Mouse (Mus musculus) small intestine, adult 2 months (tissue): ENCODE data around the gene Sgk1. TPM values are rescaled to one million over a fixed set of nuclear protein-coding genes. Genes with fewer than 3 reads are reported as not detected.
A peak's percentile ranks its signal among the peaks of the same experiment; 100 is the strongest.
"Not testable (repeated sequence)": the region's sequence is repeated elsewhere in the genome, so short reads cannot be mapped to it uniquely, and the experiment has no call there.

Source experiments
- H3K27ac ChIP-seq: fragments of 200-500 bp; 2 replicates; pipeline ENCODE4 v1.5.1; 2012; ENCODE audit warnings: low read depth, low read length, control low read depth, inconsistent platforms; ENCODE audit not compliant: insufficient read depth
- H3K27me3 ChIP-seq: fragments of 200-500 bp; 2 replicates; pipeline ENCODE4 v1.6.1; 2012; ENCODE audit warnings: mild to moderate bottlenecking, moderate library complexity, low read length, inconsistent platforms; ENCODE audit not compliant: control insufficient read depth, insufficient read depth
- H3K36me3 ChIP-seq: fragments of 200-500 bp; 2 replicates; pipeline ENCODE4 v1.6.1; 2012; ENCODE audit warnings: mild to moderate bottlenecking, low read length, control low read depth, inconsistent platforms; ENCODE audit not compliant: control insufficient read depth, insufficient read depth
- H3K4me1 ChIP-seq: fragments of 200-500 bp; 2 replicates; pipeline ENCODE4 v1.6.1; 2012; ENCODE audit warnings: low read length, inconsistent platforms, mixed read lengths; ENCODE audit not compliant: control insufficient read depth, insufficient read depth, insufficient read length
- H3K4me3 ChIP-seq: fragments of 200-500 bp; 2 replicates; pipeline ENCODE4 v1.5.1; 2012; ENCODE audit warnings: low read depth, mild to moderate bottlenecking, control low read depth, inconsistent platforms, low read length, moderate library complexity
- CTCF ChIP-seq: fragments of 200-500 bp; IDR thresholded peaks from 2 replicates; pipeline ENCODE4 v1.5.1; 2012; ENCODE audit warnings: low read depth, mild to moderate bottlenecking, control low read depth, inconsistent platforms, low read length, moderate library complexity, mixed read lengths; ENCODE audit not compliant: insufficient replicate concordance, insufficient read length; ENCODE audit errors: extremely low read depth
- POLR2A ChIP-seq: fragments of 200-500 bp; IDR thresholded peaks from 2 replicates; pipeline ENCODE4 v1.6.1; 2012; ENCODE audit warnings: low read depth, mild to moderate bottlenecking, control low read depth, inconsistent platforms, low read length, moderate library complexity
- WGBS: fragments of 180-500 bp; shearing (Covaris S2); methylation state at CpG from one replicate; pipeline ENCODE4 v1.1.7; 2018; 5-methylcytosine and 5-hydroxymethylcytosine counted together
- polyA plus RNA-seq: library from polyadenylated mRNA; depleted of rRNA; stranded (reverse); fragments of >200 nt; gene quantifications from 2 replicates; pipeline ENCODE4 v1.2.3, GENCODE M21; 2012; rRNA removed

The Sgk1 gene
- polyA plus RNA-seq, 1 experiment = 44.9 TPM

DNA sequence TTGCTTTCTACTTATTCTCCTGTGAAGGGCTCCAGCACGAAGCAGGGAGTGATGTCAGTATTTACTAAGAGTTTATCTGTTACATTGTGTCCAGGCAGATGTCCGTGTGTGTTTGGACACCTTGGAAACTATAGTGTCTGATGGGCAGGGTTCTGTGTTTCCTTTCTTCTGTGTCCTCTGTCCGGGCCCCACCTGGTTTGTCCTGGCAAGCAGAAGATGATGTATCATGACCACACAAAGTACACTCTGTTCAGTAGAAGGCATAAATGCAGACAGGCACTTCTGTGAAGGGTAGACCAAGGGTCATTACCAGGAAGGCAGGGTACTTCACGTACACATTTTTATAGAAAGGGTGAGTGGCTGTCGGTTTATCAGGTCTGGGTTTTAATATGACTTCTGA lies 122.8 kb downstream of the Sgk1 start:
- Histone ChIP-seq H3K27me3 (no peaks in the 10 kb centered on the region), H3K4me3 (no peak overlapping the region), H3K27ac (no peak overlapping the region), H3K36me3 (no peaks in the 10 kb centered on the region), H3K4me1 (no peaks in the 10 kb centered on the region)
- TF ChIP-seq CTCF (no peak), POLR2A (no peak)
- WGBS = 53% methylated on average over 5 of the region's 5 CpGs

GRCm38 (mm10) chr10:22007160-22007801 lies 125.3 kb downstream of the Sgk1 start:
- 68% methylated on average over 10 of the region's 10 CpGs for WGBS
- Histone ChIP-seq H3K4me1 (no peaks in the 10 kb centered on the region), H3K27ac (no peak overlapping the region), H3K27me3 (no peaks in the 10 kb centered on the region), H3K4me3 (no peak overlapping the region), H3K36me3 (no peaks in the 10 kb centered on the region)
- no peak for TF ChIP-seq CTCF
- TF ChIP-seq POLR2A = no peak

DNA sequence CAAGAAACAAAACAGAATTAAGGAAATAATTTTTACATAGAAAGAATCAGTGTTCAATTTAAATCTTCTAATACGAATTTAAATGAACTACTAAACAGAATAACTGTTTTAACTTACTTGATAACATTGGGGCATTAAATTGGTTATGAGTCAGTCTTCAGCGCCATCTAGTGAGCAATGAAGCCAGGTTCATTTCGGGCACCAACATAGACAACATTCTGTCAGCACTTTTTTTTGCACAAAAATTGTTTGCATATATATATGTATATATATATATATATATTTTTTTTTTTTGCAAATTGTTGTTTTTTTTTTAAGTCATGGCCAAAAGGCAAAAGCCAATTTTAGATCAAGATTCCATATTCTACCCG lies 125.8 kb downstream of the Sgk1 start:
- WGBS = 24% methylated on average over 4 of the region's 4 CpGs

DNA sequence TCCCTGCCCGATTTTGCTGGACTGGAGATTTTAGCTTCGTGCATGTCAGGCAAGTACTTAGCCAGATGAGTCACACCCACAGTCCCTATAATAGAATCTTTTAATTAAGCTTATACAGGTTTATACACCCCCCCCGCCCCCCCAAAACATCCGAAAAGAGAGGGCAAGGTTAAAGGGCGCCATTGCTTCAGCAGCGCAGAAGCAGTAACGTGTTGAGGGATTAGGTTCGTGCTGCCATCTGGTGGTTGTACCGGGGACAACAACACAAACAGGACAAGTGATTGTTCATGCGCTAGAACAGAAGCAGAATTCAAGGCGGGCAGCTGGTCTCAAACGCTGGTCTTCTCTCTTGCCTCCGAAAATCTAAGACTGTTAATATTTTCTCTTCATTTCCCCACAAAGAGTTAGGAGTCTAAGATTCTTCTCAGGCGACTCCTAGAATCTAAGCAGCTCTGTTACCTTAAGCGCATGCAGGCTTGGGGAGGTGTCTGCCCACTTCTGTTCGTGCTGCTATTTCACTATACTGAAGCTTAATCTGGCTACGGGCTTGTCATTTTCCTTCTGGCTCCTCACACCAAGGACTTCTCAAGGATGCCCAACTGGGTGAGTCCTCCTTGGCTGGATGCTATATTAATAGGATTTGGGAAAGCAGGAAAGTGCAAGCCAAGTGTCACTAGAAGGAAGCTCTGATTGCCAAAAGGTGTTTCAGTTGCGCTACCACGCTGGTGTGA lies 128.3 kb downstream of the Sgk1 start:
- H3K36me3 ChIP-seq = no peaks in the 10 kb centered on the region
- WGBS = 30% methylated on average over 19 of the region's 19 CpGs

More for the DNA sequence above, 125.8 kb downstream of the Sgk1 start:
- H3K4me1 ChIP-seq = no peaks in the 10 kb centered on the region
- H3K27ac ChIP-seq = no peak overlapping the region
- TF ChIP-seq CTCF (no peak), POLR2A (no peak)
- no peaks in the 10 kb centered on the region for H3K36me3 ChIP-seq
- no peak overlapping the region for H3K4me3 ChIP-seq
- H3K27me3 ChIP-seq = no peaks in the 10 kb centered on the region

DNA sequence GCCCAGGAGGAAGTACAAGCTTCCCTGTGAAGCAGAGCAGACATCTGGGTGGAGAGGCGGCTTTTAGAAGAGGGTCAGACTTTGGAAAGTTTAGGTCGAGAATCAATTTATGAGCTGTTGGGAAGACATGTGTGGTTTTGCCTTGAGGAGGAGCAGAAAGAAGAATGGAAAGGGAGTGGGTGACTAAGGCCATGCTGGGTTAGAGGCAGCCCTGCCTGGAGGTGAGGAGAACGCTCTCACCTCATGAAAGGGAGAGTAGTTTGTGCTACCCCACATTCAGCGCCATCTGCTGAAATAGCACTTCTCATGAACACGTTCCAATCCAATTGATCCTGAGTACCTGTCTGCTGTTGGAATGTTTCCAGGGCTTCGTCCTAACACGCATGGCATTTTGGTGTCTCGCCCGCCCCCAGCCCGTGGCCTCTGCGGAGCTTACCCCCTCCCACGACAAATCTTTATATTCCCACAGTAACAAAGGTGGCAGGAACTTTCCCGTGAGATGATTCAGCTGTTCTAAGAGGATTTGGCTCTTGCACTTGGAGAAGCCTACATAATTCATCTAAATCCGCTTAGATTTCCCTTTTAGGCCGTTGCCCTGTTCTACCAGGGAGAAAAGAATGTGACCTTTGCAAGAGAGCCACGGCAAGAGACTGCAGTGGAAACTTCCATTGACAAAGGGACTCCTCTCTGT lies 135.6 kb downstream of the Sgk1 start:
- 69% methylated on average over 16 of the region's 16 CpGs for WGBS

More for the DNA sequence above, 128.3 kb downstream of the Sgk1 start:
- TF ChIP-seq CTCF (peak; percentile 72; the same call in 1 of the 2 replicates), POLR2A (no peak)
- no peaks in the 10 kb centered on the region for H3K4me1 ChIP-seq
- H3K27ac ChIP-seq = no peak overlapping the region
- no peak overlapping the region for H3K4me3 ChIP-seq
- H3K27me3 ChIP-seq = no peaks in the 10 kb centered on the region

DNA sequence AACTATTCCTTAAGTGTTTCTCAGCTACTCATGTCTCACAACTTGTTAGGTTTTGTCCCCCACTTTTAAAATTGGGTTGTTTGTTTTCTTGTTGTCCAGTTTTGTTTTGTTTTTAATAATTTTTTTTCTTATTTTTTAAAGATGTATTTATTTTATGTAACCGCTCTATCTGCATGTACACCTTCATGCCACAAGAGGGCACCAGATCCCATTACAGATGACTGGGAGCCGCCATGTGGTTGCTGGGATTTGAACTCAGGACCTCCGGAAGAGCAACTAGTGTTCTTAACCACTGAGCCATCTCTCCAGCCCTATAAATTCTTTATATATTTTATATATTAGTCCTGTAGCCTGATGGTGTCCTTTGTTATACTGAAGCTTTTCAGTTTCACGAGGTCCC lies 136.6 kb downstream of the Sgk1 start:
- Histone ChIP-seq H3K36me3 (no peaks in the 10 kb centered on the region), H3K4me3 (no peak overlapping the region), H3K27ac (no peak overlapping the region), H3K4me1 (no peaks in the 10 kb centered on the region), H3K27me3 (no peaks in the 10 kb centered on the region)
- 95% methylated on average over 4 of the region's 4 CpGs for WGBS
- TF ChIP-seq CTCF (0 out of 2 replicates have a peak, but pooled peaks have one; percentile 22), POLR2A (no peak)

More for the DNA sequence above, 135.6 kb downstream of the Sgk1 start:
- TF ChIP-seq CTCF (no peak), POLR2A (no peak)
- Histone ChIP-seq H3K27ac (no peak overlapping the region), H3K36me3 (no peaks in the 10 kb centered on the region), H3K27me3 (no peaks in the 10 kb centered on the region), H3K4me3 (no peak overlapping the region), H3K4me1 (no peaks in the 10 kb centered on the region)

- Histone ChIP-seq H3K4me1 (no peaks in the 10 kb centered on the region), H3K27me3 (no peaks in the 10 kb centered on the region; the same call in 1 of the 2 replicates), H3K27ac (no peak overlapping the region), H3K36me3 (no peaks in the 10 kb centered on the region), H3K4me3 (no peak overlapping the region)
- TF ChIP-seq CTCF (no peak), POLR2A (no peak)
- 7% methylated on average over 9 of the region's 9 CpGs for WGBS
Measured at GRCm38 (mm10) chr10:22034303-22034702, 152.3 kb downstream of the Sgk1 start.

GRCm38 (mm10) chr10:22036256-22036655 lies 154.3 kb downstream of the Sgk1 start:
- not testable (repeated sequence) for H3K4me3 ChIP-seq, H3K27ac ChIP-seq, H3K27me3 ChIP-seq, H3K36me3 ChIP-seq, H3K4me1 ChIP-seq
- peak; percentile 24; the same call in 1 of the 2 replicates for TF ChIP-seq CTCF
- under 1% methylated on average over 3 of the region's 3 CpGs for WGBS

Other genes with a start within 250 kb of the Sgk1 start
- gene 4930444G20Rik, start 185.9 kb downstream of the Sgk1 start, polyA plus RNA-seq = not detected in 2 replicates